Mouse (Mus musculus) lung, postnatal 14 days (tissue): ENCODE measurements around the gene Coq10a.

Experiments used
- DNase-seq: peaks from one replicate; pipeline ENCODE4 v3.0.0; 2021

Gene Coq10a

DNA sequence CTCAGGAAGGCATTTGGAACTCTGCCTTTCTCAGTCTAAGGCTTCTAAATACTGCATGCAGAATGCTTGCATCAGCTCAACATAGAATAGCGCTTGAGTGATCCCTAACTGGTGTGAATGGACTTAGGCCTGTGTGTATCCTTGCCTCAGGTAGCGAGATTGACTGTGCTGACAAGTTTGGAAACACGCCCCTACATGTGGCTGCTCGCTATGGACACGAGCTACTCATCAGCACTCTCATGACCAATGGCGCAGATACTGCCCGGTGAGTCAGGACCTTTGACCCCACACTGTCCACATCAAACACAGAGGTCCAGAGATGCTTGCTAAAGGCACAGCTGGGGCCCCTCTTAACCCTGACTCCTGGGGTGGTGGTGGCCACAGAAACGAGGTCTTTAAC lies 13.7 kb upstream of the Coq10a start:
- DNase-seq, result no peak

GRCm38 (mm10) chr10:128380565-128380964 lies 11.8 kb upstream of the Coq10a start:
- DNase-seq, result no peak

GRCm38 (mm10) chr10:128379260-128379659 lies 10.5 kb upstream of the Coq10a start:
- no peak for DNase-seq

DNA sequence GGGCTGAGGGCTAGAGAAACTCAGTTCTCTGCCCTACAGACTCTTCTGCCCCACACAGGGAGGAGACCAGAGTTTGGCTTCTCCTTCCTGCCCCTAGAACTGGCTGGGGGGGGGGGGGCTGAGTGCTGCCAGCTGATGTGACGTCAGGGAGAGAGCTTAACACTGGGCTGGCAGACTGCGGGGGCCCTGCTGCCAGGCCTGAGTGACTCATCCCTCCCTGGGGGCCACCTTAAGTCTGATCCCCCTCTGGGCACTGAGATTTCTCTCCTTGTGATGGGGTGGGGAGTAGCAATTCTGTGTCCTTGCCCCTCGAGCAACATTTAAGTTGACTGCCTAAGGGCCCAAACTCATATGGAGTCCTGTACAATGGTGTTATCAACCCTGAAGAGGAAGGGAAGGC lies 9.7 kb upstream of the Coq10a start:
- no peak for DNase-seq

DNA sequence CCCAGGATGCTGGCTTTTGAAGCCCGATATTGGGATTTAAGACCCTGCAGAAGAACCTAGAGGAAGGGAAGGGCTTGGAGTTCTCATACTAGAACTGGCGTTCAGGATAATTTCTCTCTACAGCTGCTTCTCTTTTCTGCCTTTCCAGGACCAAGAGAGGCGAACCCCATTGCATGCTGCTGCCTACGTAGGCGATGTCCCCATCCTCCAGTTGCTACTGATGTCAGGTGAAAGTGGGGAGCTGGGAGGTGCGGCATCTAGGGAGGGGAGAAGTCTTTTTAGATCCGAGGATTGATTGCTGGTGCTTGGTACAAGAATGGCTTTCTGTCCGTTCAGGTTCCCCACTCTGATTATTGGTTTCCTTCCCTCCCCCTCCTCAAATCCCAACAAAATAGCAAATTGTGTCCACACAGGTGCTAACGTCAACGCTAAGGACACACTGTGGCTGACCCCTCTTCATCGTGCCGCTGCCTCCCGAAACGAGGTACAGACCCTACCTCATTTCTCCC lies 9.2 kb upstream of the Coq10a start:
- DNase-seq, result no peak

- DNase-seq, result peak; percentile 43
Observed at GRCm38 (mm10) chr10:128377222-128377939, 8.6 kb upstream of the Coq10a start.

- DNase-seq, result peak; percentile 90
Observed at GRCm38 (mm10) chr10:128376455-128377211, 7.8 kb upstream of the Coq10a start, which contains the start of gene Ankrd52. TSS of gene Ankrd52 (plus strand) at chr10:128377115.

- DNase-seq, result no peak
Observed at GRCm38 (mm10) chr10:128376099-128376454, 7.3 kb upstream of the Coq10a start.

GRCm38 (mm10) chr10:128374393-128374792 lies 5.6 kb upstream of the Coq10a start:
- no peak for DNase-seq

- DNase-seq, result no peak
Observed at GRCm38 (mm10) chr10:128372989-128373748, 4.4 kb upstream of the Coq10a start.

DNA sequence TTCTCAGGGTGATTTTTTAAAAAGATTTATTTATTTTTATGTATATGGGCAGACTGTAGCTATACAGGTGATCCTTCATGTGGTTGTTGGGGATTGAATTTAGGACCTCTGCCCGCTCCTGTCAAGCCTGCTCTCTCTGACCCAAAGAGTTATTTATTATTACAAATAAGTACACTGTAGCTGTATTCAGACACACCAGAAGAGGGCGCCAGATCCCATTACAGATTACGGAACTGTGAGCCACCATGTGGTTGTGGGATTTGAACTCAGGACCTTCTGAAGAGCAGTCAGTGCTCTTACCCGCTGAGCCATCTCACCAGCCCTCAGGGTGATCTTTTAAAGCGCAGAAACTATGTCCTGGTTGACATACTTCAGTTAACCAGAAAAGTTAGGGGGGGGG lies 3.3 kb upstream of the Coq10a start:
- no peak for DNase-seq

DNA sequence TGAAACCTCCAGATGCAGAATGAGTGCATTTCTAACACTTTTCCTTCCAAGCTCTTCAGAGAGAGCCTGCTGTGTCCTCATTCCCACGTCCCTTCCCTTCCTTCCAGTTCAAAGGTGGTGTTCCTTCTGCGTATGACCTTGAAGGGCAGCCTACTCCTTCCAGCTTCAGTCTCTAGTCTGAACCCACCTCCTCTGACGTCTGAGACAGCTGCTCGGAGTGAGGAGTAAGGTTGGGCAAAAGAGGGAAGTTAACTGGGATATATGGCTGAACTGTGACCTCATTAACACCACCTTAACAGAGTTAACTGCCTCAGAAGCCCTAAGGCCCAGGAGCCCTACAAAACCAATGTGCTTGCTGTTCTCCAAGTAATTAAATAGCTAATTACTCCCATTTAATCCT lies 1.8 kb upstream of the Coq10a start:
- DNase-seq, result no peak

DNA sequence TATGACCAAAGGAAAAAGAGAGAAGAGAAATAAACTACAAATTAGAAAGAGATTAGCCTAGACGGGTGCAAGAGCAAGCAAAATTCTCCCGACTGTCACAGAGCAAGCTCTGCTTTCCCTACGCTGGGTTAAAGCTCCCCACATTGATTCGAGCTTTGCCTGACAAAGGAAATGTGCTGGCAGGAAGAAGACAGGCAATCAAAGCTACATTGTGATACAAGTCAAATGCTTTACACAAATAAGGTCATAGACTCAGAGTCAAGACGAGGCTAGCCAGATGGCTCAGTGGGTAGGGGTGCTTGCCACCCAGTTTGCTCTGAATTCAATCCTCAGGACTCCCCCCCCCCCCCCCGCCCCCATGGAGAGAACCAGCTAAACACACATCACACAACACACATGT lies 1.2 kb upstream of the Coq10a start:
- DNase-seq, result no peak

DNA sequence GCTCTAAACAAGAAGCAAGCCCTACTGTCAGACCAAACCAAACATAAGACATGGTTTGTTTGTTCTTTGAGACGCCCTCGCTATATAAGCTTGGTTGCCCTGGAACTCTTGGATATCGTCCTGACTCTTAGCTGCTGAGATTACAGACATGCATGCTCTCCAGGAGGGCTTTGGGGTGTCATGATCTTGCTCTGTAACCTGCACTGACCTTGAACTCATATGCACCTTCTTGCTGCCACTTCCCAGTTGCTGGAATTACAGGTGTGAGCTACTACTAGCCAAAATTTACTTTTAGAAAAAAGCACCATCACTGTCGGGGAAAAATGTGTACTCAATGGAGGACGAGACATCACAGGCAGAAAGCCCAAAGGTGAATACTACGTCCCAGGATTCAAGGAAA lies 802 bp upstream of the Coq10a start:
- DNase-seq, result no peak

GRCm38 (mm10) chr10:128369218-128369543 lies 384 bp upstream of the Coq10a start:
- DNase-seq, result no peak

- no peak for DNase-seq
Observed at GRCm38 (mm10) chr10:128367899-128368401, 847 bp downstream of the Coq10a start.

- peak; percentile 38 for DNase-seq
Observed at GRCm38 (mm10) chr10:128362568-128362967, 6.2 kb downstream of the Coq10a start.

- no peak for DNase-seq
Observed at GRCm38 (mm10) chr10:128361836-128362235, 7.0 kb downstream of the Coq10a start.

DNA sequence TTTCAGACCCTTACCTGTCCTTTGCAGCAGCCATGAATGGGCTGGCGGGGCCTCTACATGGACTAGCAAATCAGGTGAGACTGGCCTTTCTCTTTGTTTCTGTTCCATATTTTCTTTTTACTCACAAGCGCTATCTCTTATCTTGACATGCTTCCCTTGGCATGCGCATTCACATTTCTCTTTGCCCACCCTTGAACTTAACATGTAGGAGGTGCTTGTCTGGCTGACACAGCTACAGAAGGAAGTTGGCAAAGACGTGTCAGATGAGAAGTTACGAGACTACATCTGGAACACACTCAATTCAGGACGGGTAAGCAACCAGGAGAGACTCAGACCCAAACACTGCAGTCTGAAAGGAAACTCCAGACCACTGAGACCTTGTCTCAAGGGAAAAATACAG lies 9.6 kb downstream of the Coq10a start:
- DNase-seq, result no peak

- peak; percentile 77 for DNase-seq
Observed at GRCm38 (mm10) chr10:128358796-128359195, 10.0 kb downstream of the Coq10a start.

DNA sequence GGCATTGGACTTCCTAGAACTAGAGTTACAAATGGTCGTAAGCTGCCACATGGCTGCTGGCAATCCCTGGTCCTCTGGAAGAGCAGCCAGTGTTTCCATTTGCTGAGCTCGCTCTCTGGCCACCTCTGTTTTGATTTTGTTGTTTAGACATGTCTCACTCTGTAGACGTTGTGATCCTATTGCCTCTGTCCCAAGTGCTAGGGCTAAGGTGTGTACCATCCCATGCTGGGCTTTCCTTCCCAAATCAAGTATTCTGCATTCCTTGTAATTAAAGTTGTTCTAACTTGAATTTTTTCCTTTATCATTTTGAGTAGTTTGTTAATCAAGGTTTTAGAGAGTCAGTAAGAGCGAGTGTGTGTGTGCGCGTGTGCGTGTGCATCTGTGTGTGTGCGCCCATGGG lies 21.3 kb downstream of the Coq10a start:
- no peak for DNase-seq

GRCm38 (mm10) chr10:128344568-128345275 lies 24.1 kb downstream of the Coq10a start:
- DNase-seq, result peak; percentile 79

DNA sequence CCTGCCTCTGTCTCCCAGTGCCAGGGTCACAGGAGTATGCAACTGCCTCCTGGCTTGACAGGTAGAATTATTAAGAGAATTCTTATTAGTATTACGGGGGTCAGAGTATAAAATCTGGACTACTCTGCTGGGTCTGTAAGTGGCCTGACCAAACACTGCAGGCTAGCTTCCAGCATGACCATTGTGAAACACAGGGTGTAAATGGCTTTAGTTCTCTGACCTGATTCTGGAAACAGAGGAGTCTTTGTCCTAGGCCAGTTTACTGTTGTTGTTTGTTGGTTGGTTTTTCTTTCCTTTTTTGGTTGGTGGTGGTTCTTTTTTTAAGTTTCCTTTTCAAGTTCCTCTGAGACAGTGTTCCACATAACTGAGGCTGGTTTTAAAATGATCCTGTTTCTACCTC lies 25.4 kb downstream of the Coq10a start:
- DNase-seq, result no peak
